Mouse (Mus musculus): ENCODE measurements around the gene Olfr222. TPM values are rescaled to one million over a fixed set of nuclear protein-coding genes. Genes with fewer than 3 reads are reported as not detected.

The Olfr222 gene
- total RNA-seq, 2 experiments from 2014 or later = not detected

DNA sequence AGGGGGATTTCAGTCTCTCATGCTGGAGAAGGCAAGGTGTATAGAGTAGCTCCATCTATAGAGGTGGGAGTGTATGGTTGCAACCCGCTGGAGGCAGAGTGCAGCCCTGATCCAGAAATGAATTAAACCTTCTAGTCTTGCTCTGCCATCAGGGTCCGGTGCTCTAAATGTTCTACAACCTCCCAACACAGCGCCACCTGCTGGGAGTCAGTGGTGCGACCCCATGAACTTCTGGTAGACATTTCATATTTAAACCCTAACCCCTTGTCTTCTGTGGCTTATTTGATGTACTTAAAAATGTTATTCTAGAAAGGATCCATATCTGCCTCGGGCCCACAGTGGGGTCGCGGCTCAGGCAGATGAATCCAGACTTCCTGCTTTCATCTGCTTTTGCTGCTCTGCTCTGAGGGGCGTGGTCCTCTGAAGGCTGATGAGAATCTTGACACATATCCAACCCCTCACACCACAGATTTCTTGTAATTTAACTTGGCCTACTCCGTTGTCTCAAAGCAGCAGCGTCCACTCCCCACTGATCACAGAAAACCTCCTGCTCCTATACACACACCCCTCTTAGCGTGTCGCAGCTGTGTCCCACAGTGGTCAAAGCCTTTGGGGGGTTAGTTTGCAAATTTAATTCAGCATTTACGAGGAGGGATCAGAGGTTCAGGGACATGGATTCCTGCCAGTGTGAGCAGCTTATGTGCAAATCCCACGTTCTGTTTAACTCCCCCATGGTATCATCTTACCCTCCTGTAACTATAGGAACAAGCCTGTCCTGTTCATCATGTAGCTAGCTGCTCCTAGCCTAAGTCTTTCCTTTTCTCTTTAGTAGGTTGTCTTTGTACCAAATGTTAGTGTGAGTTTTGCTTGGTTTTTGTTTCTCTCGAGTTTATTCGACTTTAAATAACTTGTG lies 38.6 kb downstream of the Olfr222 start:
- peak; percentile 35 for DNase-seq
- intact Hi-C loops (cut with DNase I) = no loop called here
- no peak overlapping the region for H3K27ac ChIP-seq
- peak; percentile 59 for TF ChIP-seq CTCF (IDR thresholded peaks at IDR 0.05)
- peak overlapping the region; percentile 54 for H3K4me3 ChIP-seq

DNA sequence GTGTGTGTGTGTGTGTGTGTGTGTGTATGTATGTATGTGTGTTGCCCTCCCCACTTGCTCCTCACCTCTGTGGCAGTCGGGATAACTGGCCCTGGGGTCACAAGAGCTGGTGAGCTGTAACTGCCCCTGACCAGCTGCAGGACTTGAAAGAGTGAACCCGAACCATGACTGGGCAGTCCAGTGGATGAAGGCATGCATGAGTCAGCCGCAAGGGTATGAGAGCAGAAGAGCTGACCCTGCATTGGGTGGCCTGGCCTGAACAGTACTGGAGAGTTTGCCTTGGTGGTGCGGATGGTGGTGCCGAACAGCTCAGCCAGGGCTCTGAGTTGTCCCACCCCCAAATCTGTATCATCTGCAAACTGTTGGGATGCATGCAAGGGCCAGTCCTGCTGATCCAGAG lies 44.5 kb downstream of the Olfr222 start:
- no peak for DNase-seq
- Histone ChIP-seq H3K4me3 (no peak overlapping the region), H3K27ac (no peak overlapping the region)
- no peak for TF ChIP-seq CTCF (IDR thresholded peaks at IDR 0.05)
- intact Hi-C loops (cut with DNase I) = no loop called here

DNA sequence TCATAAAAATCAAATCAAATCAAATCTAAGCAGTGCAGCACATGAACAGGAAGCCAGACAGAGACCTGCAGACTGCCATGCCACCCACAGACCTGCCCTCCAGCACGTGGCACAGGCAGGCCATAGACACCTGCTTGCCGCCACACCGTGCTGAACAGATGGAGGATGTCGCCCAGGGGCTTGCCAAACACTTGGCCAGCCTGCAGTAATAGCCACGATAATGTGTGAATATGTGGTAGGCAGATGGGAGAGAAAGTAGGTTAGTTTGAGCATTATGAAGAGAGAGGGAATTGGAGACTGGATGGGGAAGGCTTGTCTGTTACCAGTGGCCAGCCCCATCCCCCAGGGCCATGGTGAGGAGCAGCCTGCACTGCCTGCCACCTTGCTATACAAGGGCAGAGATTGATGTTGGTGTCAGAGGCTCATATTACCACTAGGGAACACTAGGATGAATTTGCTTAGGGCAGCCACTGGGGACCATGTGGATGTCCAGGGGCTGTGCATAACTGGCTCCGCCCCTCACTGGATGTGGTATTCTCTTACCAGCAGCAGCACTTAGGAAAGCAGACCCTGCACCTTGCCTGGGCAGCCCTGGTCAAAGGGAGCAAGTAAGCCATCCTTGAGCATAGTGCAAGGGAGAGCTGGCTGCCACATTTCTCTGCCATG lies 45.0 kb downstream of the Olfr222 start:
- intact Hi-C loops (cut with DNase I) = no loop called here
- no peak overlapping the region for H3K4me3 ChIP-seq
- TF ChIP-seq CTCF (IDR thresholded peaks at IDR 0.05) = no peak
- no peak overlapping the region for H3K27ac ChIP-seq
- DNase-seq = no peak

DNA sequence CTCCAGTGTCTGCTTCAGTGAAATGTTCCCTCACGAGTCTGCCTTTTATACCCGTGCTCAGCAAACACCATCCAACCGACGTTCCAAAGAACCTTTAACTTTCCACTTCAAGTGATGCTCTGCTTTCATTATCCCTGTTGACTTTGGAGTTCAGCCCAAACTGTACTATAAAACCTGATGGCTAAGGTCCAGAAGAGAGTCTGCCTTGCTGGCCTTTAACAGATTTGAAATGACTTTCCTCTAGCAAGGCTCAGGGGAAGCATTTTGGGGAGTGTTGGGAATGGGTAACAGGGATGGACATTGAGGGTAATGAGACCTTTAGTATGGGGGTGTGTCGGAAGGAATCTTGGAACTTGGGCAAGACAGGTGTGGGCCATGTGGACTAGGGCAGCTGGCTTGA lies 45.8 kb downstream of the Olfr222 start:
- TF ChIP-seq CTCF (IDR thresholded peaks at IDR 0.05) = no peak
- no peak overlapping the region for H3K27ac ChIP-seq
- DNase-seq = no peak
- H3K4me3 ChIP-seq = no peak overlapping the region
- intact Hi-C loops (cut with DNase I) = no loop called here

DNA sequence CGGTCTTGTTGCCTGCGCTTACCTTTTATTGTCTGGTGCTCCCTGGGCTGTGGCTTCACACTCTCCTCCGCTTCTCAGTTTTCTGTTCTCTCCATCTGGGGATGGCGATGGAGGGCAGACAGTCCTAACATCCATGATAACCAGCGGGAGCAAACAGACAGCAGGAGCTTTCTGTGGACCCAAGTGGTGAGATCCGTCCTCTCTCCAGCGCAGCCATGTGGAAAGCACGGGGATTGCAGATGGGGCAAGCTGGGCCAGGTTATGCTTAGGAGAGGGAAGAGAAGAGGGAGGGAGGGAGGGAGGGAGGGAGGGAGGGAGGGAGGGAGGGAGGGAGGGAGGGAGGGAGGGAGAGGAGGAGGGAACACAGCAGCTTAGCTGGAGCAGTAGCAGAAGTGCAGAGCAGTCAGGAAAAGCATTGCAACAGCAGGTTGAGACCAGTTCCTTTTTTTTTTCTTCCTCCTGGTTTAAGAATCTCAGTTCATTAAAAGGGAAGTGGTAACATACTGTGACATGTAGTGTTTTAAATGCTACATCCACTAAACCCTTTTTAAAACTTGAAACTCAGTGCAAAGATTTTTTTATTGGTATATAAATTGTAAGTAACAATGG lies 49.5 kb downstream of the Olfr222 start, which contains the start of gene Zkscan17:
TSS of gene Zkscan17 (minus strand) at position 280 of the 609 bp plus-strand sequence.
- H3K27ac ChIP-seq = no peak within 1 kb of the TSS
- intact Hi-C loops (cut with DNase I) = loop anchor here (5.0 kb wide), 1 partner anchor 86 kb away; no protein-coding TSS in a partner anchor
- H3K4me3 ChIP-seq = no peak within 1 kb of the TSS
- peak; percentile 13; the same call in 1 of the 2 replicates for TF ChIP-seq CTCF (IDR thresholded peaks at IDR 0.05)
- no peak for DNase-seq

DNA sequence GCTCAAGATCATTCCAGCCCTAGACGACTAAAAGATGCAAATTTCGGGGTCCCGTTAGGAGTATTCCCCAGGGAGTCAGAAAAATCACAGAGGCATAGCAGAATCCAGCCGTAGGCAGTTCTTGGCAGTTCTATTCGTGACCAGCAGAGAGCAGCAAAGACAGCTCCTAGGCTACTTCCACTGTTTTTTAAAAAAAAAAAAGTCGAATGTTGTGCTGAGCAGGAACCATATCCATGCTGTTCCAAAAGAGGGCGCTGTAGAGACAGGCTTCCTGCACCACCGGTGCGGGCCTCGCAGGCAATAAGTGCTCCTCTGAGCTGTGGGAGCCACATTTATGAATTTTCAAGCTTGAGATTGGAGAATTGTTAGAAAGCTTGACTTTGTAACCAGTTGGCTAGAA lies 50.8 kb downstream of the Olfr222 start:
- H3K27ac ChIP-seq = no peak overlapping the region
- intact Hi-C loops (cut with DNase I) = loop anchor here (1.0 to 5.0 kb wide), 2 partner anchors 43 to 87 kb away; no protein-coding TSS in a partner anchor
- DNase-seq = peak; percentile 79
- TF ChIP-seq CTCF (IDR thresholded peaks at IDR 0.05) = peak; percentile 93
- no peak overlapping the region for H3K4me3 ChIP-seq

DNA sequence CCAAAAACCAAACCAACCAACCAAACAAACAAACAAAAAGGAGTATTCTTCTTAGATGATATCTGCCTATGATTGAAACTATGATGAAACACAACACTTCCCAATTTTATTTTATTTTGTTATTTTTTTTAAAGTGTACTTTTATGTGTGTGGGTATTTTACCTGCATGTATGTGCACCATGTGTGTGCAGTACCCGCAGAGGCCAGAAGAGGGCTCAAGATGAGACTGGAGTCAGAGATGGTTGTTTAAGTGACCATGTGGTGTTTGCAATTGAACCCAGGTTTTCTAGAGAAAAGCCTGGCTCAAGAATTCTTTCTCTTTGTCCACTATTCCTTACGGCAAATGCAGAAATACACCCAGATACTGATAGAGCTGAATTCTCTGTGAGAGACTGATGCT lies 51.9 kb downstream of the Olfr222 start:
- no peak for DNase-seq
- Histone ChIP-seq H3K4me3 (no peak overlapping the region), H3K27ac (no peak overlapping the region)
- intact Hi-C loops (cut with DNase I) = no loop called here
- TF ChIP-seq CTCF (IDR thresholded peaks at IDR 0.05) = peak; percentile 1; the same call in 1 of the 2 replicates

Other genes starting within 250 kb of the Olfr222 start
- gene Prss38, start 200.6 kb downstream of the Olfr222 start, total RNA-seq (2021) = not detected
- 10 to 100 TPM in 1 of 2 experiments, 1 to 10 TPM in 1; 7.2 to 10.2 TPM for gene Jmjd4, start 126.2 kb downstream of the Olfr222 start, total RNA-seq (2021)
- 10 to 100 TPM; 18.6 to 30.4 TPM for gene Snap47, start 125.0 kb downstream of the Olfr222 start, total RNA-seq (2021)
- 1 to 10 TPM; 2.2 to 2.3 TPM for gene Zfp867, start 103.8 kb downstream of the Olfr222 start, total RNA-seq (2021)
- 10 to 100 TPM; 13.7 to 19.3 TPM for gene Zkscan17, start 49.5 kb downstream of the Olfr222 start, total RNA-seq (2021)
- under 1 TPM; 0.14 to 0.15 TPM for gene Nlrp3, start 34.7 kb downstream of the Olfr222 start, total RNA-seq (2021)
- not detected for gene Olfr223, start 17.1 kb upstream of the Olfr222 start, total RNA-seq (2021)
- 10 to 100 TPM; 75.6 to 87.2 TPM for gene Mprip, start 85.1 kb upstream of the Olfr222 start, total RNA-seq (2021)
- not detected for gene Pld6, start 211.4 kb upstream of the Olfr222 start, total RNA-seq (2021)
- gene Flcn, start 233.8 kb upstream of the Olfr222 start, total RNA-seq (2021) = 10 to 100 TPM; 46.3 to 51.3 TPM